Mouse (Mus musculus): ENCODE measurements around the gene Ahctf1.

The Ahctf1 gene

DNA sequence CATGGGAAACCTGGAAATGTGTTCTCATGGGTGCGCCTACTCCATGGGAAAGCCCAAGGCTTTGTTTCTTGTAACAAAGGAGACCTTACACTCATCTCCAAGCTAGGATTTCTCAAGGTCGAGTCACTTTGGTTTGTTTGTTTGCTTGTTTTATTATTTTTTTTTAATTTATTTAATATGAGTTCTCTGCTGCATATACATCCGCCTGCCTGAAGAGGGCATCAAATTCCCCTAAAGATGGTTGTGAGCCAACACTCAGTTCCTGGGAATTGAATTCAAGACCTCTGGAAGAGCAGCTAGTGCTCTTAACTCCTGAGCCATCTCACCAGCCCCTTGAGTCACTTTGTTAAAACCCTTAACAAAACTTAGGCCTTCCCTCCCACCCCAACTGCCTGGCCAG, 90.1 kb downstream of the Ahctf1 start:
- DNase-seq (ENCODE audit: low spot score): no peak

DNA sequence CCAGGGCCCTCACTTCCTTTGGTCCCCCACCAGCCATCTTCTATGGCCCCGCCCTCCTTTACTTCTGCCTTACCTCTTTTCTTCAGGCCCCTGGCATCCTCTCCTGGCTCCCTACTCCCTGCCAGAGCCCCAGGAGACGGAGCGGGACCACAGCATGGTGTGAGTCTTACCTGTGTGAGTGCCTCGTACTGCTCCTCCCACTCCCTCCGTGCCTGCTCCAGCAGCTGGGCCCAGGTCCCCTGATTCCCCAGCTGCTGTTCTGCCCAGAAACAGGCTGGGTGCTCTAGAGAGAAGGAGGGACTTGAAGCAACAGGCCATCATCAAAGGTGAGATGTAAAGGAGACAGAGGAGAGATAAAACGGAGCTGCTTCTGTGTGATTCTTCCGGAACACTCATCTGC, 90.8 kb downstream of the Ahctf1 start:
- no peak for DNase-seq (ENCODE audit: low spot score)

DNA sequence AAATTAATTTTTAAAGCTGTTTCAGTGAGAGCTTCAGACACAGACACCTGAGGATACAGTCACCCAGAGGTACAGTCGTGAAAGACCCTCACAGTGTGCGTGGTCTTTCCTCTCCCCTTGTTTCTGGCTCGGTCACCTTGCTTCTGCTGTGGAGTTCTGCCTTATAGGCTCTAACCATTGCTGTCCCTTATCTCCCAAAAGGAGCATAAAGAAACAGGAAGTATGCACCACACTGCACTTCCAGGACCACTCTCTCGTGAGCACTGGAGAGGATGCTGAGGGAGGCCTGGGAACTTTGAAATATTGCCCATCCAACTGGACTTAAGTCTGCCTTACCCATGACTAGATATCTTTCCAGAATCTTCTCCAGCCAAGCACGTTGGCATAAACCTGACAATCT, 92.7 kb downstream of the Ahctf1 start:
- no peak for DNase-seq (ENCODE audit: low spot score)

DNA sequence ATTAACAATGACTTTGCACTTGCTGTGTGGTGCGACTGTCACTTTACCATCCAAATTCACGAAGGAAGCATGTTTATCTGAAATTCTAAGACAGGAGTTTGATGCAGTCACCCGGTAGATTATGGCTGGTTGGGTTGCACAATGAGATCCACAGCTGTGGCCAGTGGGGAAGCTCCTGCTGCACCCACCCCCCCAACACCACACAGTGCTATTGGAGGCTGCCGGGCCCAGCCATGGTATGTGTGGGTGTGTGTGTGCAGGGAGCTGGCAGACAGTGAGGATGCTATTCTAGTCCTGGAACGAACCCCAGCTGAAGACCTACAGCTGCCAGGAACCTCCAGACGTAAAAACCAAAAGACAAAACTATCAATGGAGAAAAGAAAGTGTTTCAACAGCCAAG, 94.1 kb downstream of the Ahctf1 start:
- no peak for DNase-seq (ENCODE audit: low spot score)

DNA sequence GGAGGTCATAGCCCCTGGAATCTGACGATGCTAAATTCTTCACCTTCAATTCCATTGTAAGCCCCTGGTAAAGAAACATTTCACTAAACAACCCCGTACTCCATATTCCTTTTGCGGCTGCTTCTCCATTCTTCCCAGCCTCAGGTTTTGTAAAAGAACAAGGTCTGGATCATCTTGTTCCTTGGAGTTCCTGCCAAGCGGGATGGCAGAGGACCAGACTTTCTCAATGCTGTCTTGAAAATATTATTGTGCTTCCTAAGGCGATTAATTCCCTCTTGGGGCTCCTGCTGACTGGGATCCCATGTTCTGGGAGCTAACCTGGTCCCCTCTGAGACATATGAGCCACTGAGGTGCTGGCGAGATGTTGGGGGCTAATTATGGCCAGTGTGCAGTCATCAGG, 98.3 kb downstream of the Ahctf1 start:
- DNase-seq (ENCODE audit: low spot score): peak; percentile 62

DNA sequence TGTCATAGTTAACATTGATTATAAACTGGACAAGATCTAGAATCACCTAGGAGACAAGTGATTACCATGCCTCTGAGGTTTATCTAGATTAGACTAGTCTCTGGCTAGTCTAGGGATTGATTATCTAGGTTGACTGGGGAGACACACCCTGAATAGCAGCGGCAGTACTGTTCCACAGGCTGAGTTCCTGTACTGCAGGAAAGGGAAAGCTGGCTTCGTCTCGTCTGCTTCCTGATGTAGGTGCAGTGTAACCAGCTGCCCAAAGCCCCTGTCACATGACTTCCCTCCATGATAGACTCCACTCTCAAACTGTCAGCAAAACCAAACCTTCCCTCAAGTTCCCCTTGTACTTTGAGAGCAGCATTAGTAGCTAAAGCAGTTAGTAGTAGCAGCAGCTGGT, 99.3 kb downstream of the Ahctf1 start:
- no peak for DNase-seq (ENCODE audit: low spot score)
